In the genomic region with DNA sequence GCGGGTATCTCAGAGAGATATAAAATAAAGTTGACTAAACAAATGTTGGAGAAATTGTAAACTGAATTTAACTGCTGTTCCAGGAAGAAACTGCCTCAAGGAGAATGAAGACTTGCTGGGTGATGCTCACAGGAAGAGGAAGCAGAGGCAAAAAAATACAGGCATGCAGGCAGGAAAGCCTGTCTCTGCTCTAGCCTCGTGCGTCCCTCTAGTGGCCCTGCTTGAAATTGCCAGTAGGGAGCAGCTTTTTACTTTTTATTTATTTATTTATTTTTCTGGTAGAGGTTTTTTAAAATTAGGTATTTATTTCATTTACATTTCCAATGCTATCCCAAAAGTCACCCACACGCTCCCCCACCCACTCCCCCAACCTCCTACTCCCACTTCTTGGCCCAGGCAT, we compare ENCODE assay signal across 9 mouse cellular contexts.
A peak's percentile ranks its signal among the peaks of the same experiment; 100 is the strongest.
DNase-seq lines count a peak whose midpoint lies in the region; ATAC-seq and TF ChIP-seq lines count a peak whose summit lies in the region.
"Had no signal": no experiment of that assay in that cellular context is flagged by ENCODE, and none has a peak within 500 bp of the region (broad histone marks: within the 10 kb centered on the region; RNA-seq: fewer than 3 reads in every experiment).

No protein-coding gene starts in this region.

- H3K4me1 ChIP-seq in heart, postnatal 0 days (ENCODE audit: control insufficient read depth, insufficient read depth), result no peaks in the 10 kb centered on the region
- no peaks in the 10 kb centered on the region for H3K4me1 ChIP-seq in ES-Bruce4 (ENCODE audit: control insufficient read depth, insufficient read depth, low read length)
- no peaks in the 10 kb centered on the region for H3K4me1 ChIP-seq in forebrain, embryonic 14.5 days (ENCODE audit: control insufficient read depth, insufficient read depth, low read length)
- no peaks in the 10 kb centered on the region for H3K4me1 ChIP-seq in midbrain, embryonic 15.5 days
- H3K4me1 ChIP-seq: limb, embryonic 15.5 days had no signal

- H3K9ac ChIP-seq in heart, postnatal 0 days (replicated peaks; ENCODE audit: low read depth, low read length), result no peak overlapping the region
- H3K9ac ChIP-seq in ES-Bruce4 (ENCODE audit: low read depth, poor library complexity, severe bottlenecking), result no peak overlapping the region
- no peak overlapping the region for H3K9ac ChIP-seq in forebrain, embryonic 14.5 days (ENCODE audit: low read length)
- H3K9ac ChIP-seq in midbrain, embryonic 15.5 days, result no peak overlapping the region
- H3K9ac ChIP-seq: limb, embryonic 15.5 days had no signal

- no peaks in the 10 kb centered on the region for H3K36me3 ChIP-seq in heart, postnatal 0 days (replicated peaks; ENCODE audit: control insufficient read depth, insufficient read depth, low read length)
- no peaks in the 10 kb centered on the region for H3K36me3 ChIP-seq in ES-Bruce4 (ENCODE audit: control insufficient read depth, insufficient read depth, low read length, poor library complexity, severe bottlenecking)
- H3K36me3 ChIP-seq in forebrain, embryonic 14.5 days (ENCODE audit: control insufficient read depth, insufficient read depth, low read length), result no peaks in the 10 kb centered on the region
- H3K36me3 ChIP-seq in midbrain, embryonic 15.5 days (replicated peaks), result no peaks in the 10 kb centered on the region
- H3K36me3 ChIP-seq: limb, embryonic 15.5 days had no signal

- WGBS in heart, postnatal 0 days, result 37% methylated on average over 4 of the region's 4 CpGs
- 48% methylated on average over 4 of the region's 4 CpGs for WGBS in forebrain, embryonic 14.5 days
- WGBS in midbrain, embryonic 15.5 days, result 38% methylated on average over 4 of the region's 4 CpGs

- ATAC-seq in heart, postnatal 0 days (ENCODE audit: insufficient read depth, low read depth), result no peak
- 0 out of 2 replicates have a peak, but pooled peaks have one; percentile 69 for ATAC-seq in forebrain, embryonic 14.5 days
- peak; percentile 82 for ATAC-seq in midbrain, embryonic 15.5 days (replicated peaks)

- H3K9me3 ChIP-seq in heart, postnatal 0 days (replicated peaks; ENCODE audit: control insufficient read depth, low read length), result no peaks in the 10 kb centered on the region
- H3K9me3 ChIP-seq in ES-Bruce4 (replicated peaks; ENCODE audit: control insufficient read depth, insufficient read depth, low read length, poor library complexity, severe bottlenecking), result no peaks in the 10 kb centered on the region
- no peaks in the 10 kb centered on the region for H3K9me3 ChIP-seq in forebrain, embryonic 14.5 days (replicated peaks; ENCODE audit: control insufficient read depth, low read length)
- H3K9me3 ChIP-seq in midbrain, embryonic 15.5 days, result no peaks in the 10 kb centered on the region
- H3K9me3 ChIP-seq: limb, embryonic 15.5 days had no signal

- no peak for TF ChIP-seq POLR2A in ES-Bruce4 (IDR thresholded peaks at IDR 0.05; ENCODE audit: insufficient read depth, low read length)

- no peak for TF ChIP-seq EP300 in heart, postnatal 0 days (IDR thresholded peaks at IDR 0.05; ENCODE audit: low read depth)
- TF ChIP-seq EP300 in ES-Bruce4 (IDR thresholded peaks at IDR 0.05; ENCODE audit: insufficient read depth, low read depth, low read length), result no peak

- H3K27ac ChIP-seq in heart, postnatal 0 days (ENCODE audit: low read depth), result no peak overlapping the region
- no peak overlapping the region for H3K27ac ChIP-seq in ES-Bruce4 (ENCODE audit: insufficient read depth, low read length)
- no peak overlapping the region for H3K27ac ChIP-seq in forebrain, embryonic 14.5 days (ENCODE audit: low read depth, low read length)
- H3K27ac ChIP-seq in midbrain, embryonic 15.5 days, result no peak overlapping the region
- H3K27ac ChIP-seq: limb, embryonic 15.5 days had no signal

- peak; percentile 67 for TF ChIP-seq CTCF in heart, postnatal 0 days (IDR thresholded peaks at IDR 0.05; ENCODE audit: low read depth)
- peak; percentile 45 for TF ChIP-seq CTCF in ES-Bruce4 (IDR thresholded peaks at IDR 0.05; ENCODE audit: low read depth, low read length)

- no peak overlapping the region for H3K4me3 ChIP-seq in heart, postnatal 0 days (ENCODE audit: low read depth, low read length)
- no peak overlapping the region for H3K4me3 ChIP-seq in ES-Bruce4 (ENCODE audit: low read depth, low read length)
- H3K4me3 ChIP-seq in forebrain, embryonic 14.5 days (ENCODE audit: low read depth, low read length), result no peak overlapping the region
- H3K4me3 ChIP-seq in midbrain, embryonic 15.5 days, result no peak overlapping the region
- H3K4me3 ChIP-seq: limb, embryonic 15.5 days had no signal

- peak; percentile 13 for DNase-seq in heart, postnatal 0 days (ENCODE audit: low spot score)
- DNase-seq in heart, postnatal 25 days (ENCODE audit: low spot score), result no peak
- peak; percentile 8 for DNase-seq in c-Kit-positive CD71-negative TER-119-negative erythroid progenitor cells, embryonic 14.5 days (ENCODE audit: low read depth)
- peak; percentile 79 for DNase-seq in forebrain, embryonic 14.5 days (ENCODE audit: low spot score)
- DNase-seq in layer of hippocampus, adult 9-11 months, result peak; percentile 36
- DNase-seq in thymus, postnatal 4 days, result peak; percentile 78

- no peaks in the 10 kb centered on the region for H3K27me3 ChIP-seq in heart, postnatal 0 days (ENCODE audit: control insufficient read depth, insufficient read depth, low read length)
- no peaks in the 10 kb centered on the region for H3K27me3 ChIP-seq in ES-Bruce4 (ENCODE audit: control insufficient read depth, insufficient read depth, low read length, poor library complexity, severe bottlenecking)
- H3K27me3 ChIP-seq in forebrain, embryonic 14.5 days (replicated peaks; ENCODE audit: control insufficient read depth, insufficient read depth, low read length), result no peaks in the 10 kb centered on the region
- H3K27me3 ChIP-seq in midbrain, embryonic 15.5 days (replicated peaks), result no peaks in the 10 kb centered on the region
- H3K27me3 ChIP-seq: limb, embryonic 15.5 days had no signal

- intact Hi-C loops in heart, postnatal 25 days (cut with DNase I), result no loop called here

- H3K4me2 ChIP-seq in heart, postnatal 0 days (ENCODE audit: low read depth, low read length), result no peak overlapping the region
- H3K4me2 ChIP-seq in forebrain, embryonic 14.5 days (ENCODE audit: low read length), result no peak overlapping the region
- no peak overlapping the region for H3K4me2 ChIP-seq in midbrain, embryonic 15.5 days
- H3K4me2 ChIP-seq: limb, embryonic 15.5 days had no signal
